Mouse (Mus musculus) brain, embryonic 18.5 days (tissue): ENCODE data around the gene Gm17019.
"Not testable (repeated sequence)": the region's sequence is repeated elsewhere in the genome, so short reads cannot be mapped to it uniquely, and the experiment has no call there.

ENCODE experiments used
- DNase-seq: peaks from one replicate; pipeline ENCODE4 v3.0.0-alpha.2; 2012; ENCODE audit warnings: low read depth, low spot score

Gene Gm17019

GRCm38 (mm10) chr5:15032898-15033297, at the start of gene Gm17019:
Gene Gm17019 (minus strand): TSS chr5:15032998.
- not testable (repeated sequence) for DNase-seq

GRCm38 (mm10) chr5:15062385-15062715, 29.6 kb upstream of the Gm17019 start:
- not testable (repeated sequence) for DNase-seq

- not testable (repeated sequence) for DNase-seq
Observed at GRCm38 (mm10) chr5:15061638-15062384, 29.0 kb upstream of the Gm17019 start.

- DNase-seq: not testable (repeated sequence)
Observed at GRCm38 (mm10) chr5:15054151-15055025, 21.6 kb upstream of the Gm17019 start.

- DNase-seq: not testable (repeated sequence)
Observed at GRCm38 (mm10) chr5:15053606-15053962, 20.8 kb upstream of the Gm17019 start.

GRCm38 (mm10) chr5:15052945-15053605, 20.3 kb upstream of the Gm17019 start:
- not testable (repeated sequence) for DNase-seq

- DNase-seq: not testable (repeated sequence)
Observed at GRCm38 (mm10) chr5:15050807-15051206, 18.0 kb upstream of the Gm17019 start.

GRCm38 (mm10) chr5:15044830-15045767, 12.3 kb upstream of the Gm17019 start:
- not testable (repeated sequence) for DNase-seq

- not testable (repeated sequence) for DNase-seq
Observed at GRCm38 (mm10) chr5:15040784-15041183, 8.0 kb upstream of the Gm17019 start.

- not testable (repeated sequence) for DNase-seq
Observed at GRCm38 (mm10) chr5:15039984-15040383, 7.2 kb upstream of the Gm17019 start.

GRCm38 (mm10) chr5:15024316-15024715, 8.5 kb downstream of the Gm17019 start:
- DNase-seq: not testable (repeated sequence)

GRCm38 (mm10) chr5:15020067-15020466, 12.7 kb downstream of the Gm17019 start:
- DNase-seq: not testable (repeated sequence)

GRCm38 (mm10) chr5:15010639-15011582, 21.9 kb downstream of the Gm17019 start:
- not testable (repeated sequence) for DNase-seq

GRCm38 (mm10) chr5:15006907-15007306, 25.9 kb downstream of the Gm17019 start:
- not testable (repeated sequence) for DNase-seq

GRCm38 (mm10) chr5:15006288-15006687, 26.5 kb downstream of the Gm17019 start:
- not testable (repeated sequence) for DNase-seq

GRCm38 (mm10) chr5:15005584-15005983, 27.2 kb downstream of the Gm17019 start:
- not testable (repeated sequence) for DNase-seq

- not testable (repeated sequence) for DNase-seq
Observed at GRCm38 (mm10) chr5:15004569-15005562, 27.9 kb downstream of the Gm17019 start.

- not testable (repeated sequence) for DNase-seq
Observed at GRCm38 (mm10) chr5:14998077-14998476, 34.7 kb downstream of the Gm17019 start.
